In genomic region chr3:88591950-88592731, GRCm38 (mm10) we compare ENCODE assay signal across 8 mouse cellular contexts. TPM values are rescaled to one million over a fixed set of nuclear protein-coding genes. Genes with fewer than 3 reads are reported as not detected.
DNase-seq lines count a peak whose midpoint lies in the region; ATAC-seq lines count a peak whose summit lies in the region.

No protein-coding gene starts in this region.

- no peak for ATAC-seq in hindbrain, embryonic 13.5 days (ENCODE audit: low FRiP score)
- ATAC-seq in liver, embryonic 12.5 days = peak; percentile 60; the same call in 1 of the 2 replicates
- ATAC-seq in neural tube, embryonic 13.5 days (ENCODE audit: low read depth) = peak; percentile 61

- no peaks in the 10 kb centered on the region for H3K27me3 ChIP-seq in hindbrain, embryonic 13.5 days
- no peaks in the 10 kb centered on the region for H3K27me3 ChIP-seq in liver, embryonic 12.5 days (replicated peaks)
- no peaks in the 10 kb centered on the region for H3K27me3 ChIP-seq in neural tube, embryonic 13.5 days

- peaks cover 30% of the 10 kb centered on the region for H3K36me3 ChIP-seq in hindbrain, embryonic 13.5 days
- H3K36me3 ChIP-seq in liver, embryonic 12.5 days = peaks cover 18% of the 10 kb centered on the region
- H3K36me3 ChIP-seq in neural tube, embryonic 13.5 days = peaks cover 18% of the 10 kb centered on the region

- H3K9ac ChIP-seq in hindbrain, embryonic 13.5 days = peak overlapping the region; percentile 26; the same call in 1 of the 2 replicates
- H3K9ac ChIP-seq in liver, embryonic 12.5 days = no peak overlapping the region
- peak overlapping the region; percentile 31; the same call in 1 of the 2 replicates for H3K9ac ChIP-seq in neural tube, embryonic 13.5 days

- intact Hi-C loops in left cerebral cortex, postnatal 25 days (cut with DNase I) = loop anchor here (2.0 kb wide), 1 partner anchor 147 kb away; no protein-coding TSS in a partner anchor
- intact Hi-C loops in left cerebral cortex, postnatal 36 days (cut with DNase I) = loop anchor here (5.0 kb wide), 1 partner anchor 145 kb away; no protein-coding TSS in a partner anchor

- H3K4me1 ChIP-seq in hindbrain, embryonic 13.5 days (replicated peaks) = no peaks in the 10 kb centered on the region; the same call in 1 of the 2 replicates
- H3K4me1 ChIP-seq in liver, embryonic 12.5 days = peaks cover 27% of the 10 kb centered on the region
- peaks cover 7% of the 10 kb centered on the region for H3K4me1 ChIP-seq in neural tube, embryonic 13.5 days (replicated peaks)

- no peak overlapping the region for H3K27ac ChIP-seq in hindbrain, embryonic 13.5 days
- H3K27ac ChIP-seq in liver, embryonic 12.5 days = 0 out of 2 replicates have a peak overlapping the region, but pooled peaks have one; percentile 21
- H3K27ac ChIP-seq in neural tube, embryonic 13.5 days (replicated peaks) = no peak overlapping the region

- H3K4me2 ChIP-seq in hindbrain, embryonic 13.5 days = no peak overlapping the region
- peak overlapping the region; percentile 41 for H3K4me2 ChIP-seq in liver, embryonic 12.5 days
- 0 out of 2 replicates have a peak overlapping the region, but pooled peaks have one; percentile 3 for H3K4me2 ChIP-seq in neural tube, embryonic 13.5 days

- WGBS in hindbrain, embryonic 13.5 days = 35% methylated on average over 9 of the region's 9 CpGs
- WGBS in liver, embryonic 12.5 days (ENCODE audit: insufficient replicate concordance) = 35% methylated on average over 9 of the region's 9 CpGs
- WGBS in neural tube, embryonic 13.5 days = 33% methylated on average over 9 of the region's 9 CpGs

- DNase-seq in left cerebral cortex, postnatal 25 days (ENCODE audit: low spot score in 2 of 2) = peak; percentile 40 to 55
- DNase-seq in left cerebral cortex, postnatal 36 days (ENCODE audit: low spot score in 2 of 2) = no peak
- DNase-seq in Muller cell, postnatal 12 days (ENCODE audit: inconsistent ontology term) = peak; percentile 69
- peak; percentile 74 for DNase-seq in embryo, embryonic 9.5 days (ENCODE audit: extremely low spot score)
- no peak for DNase-seq in right cerebral cortex, postnatal 4 days

- H3K9me3 ChIP-seq in hindbrain, embryonic 13.5 days = no peaks in the 10 kb centered on the region
- no peaks in the 10 kb centered on the region for H3K9me3 ChIP-seq in liver, embryonic 12.5 days (replicated peaks)
- H3K9me3 ChIP-seq in neural tube, embryonic 13.5 days = no peaks in the 10 kb centered on the region

- no peak overlapping the region for H3K4me3 ChIP-seq in hindbrain, embryonic 13.5 days
- no peak overlapping the region for H3K4me3 ChIP-seq in liver, embryonic 12.5 days
- H3K4me3 ChIP-seq in neural tube, embryonic 13.5 days = no peak overlapping the region

RNA-seq across cellular contexts. Expression of gene Arhgef2, which starts 13.6 kb away (rescaled TPM):
- total RNA-seq in left cerebral cortex, postnatal 25 days (2021) = 100 to 1,000 TPM; 245 to 246 TPM
- total RNA-seq in left cerebral cortex, postnatal 36 days (2021) = 100 to 1,000 TPM; 250 to 281 TPM
- polyA plus RNA-seq in hindbrain, embryonic 13.5 days (2015; fragmentation: Nextera tagmentation; extraction: Ambion mirVana) = 160 and 165 TPM in 2 replicates
- 30.5 and 33.0 TPM in 2 replicates for polyA plus RNA-seq in liver, embryonic 12.5 days (2016; fragmentation: Nextera tagmentation; extraction: Ambion mirVana)
- polyA plus RNA-seq in neural tube, embryonic 13.5 days (2015; fragmentation: Nextera tagmentation; extraction: Ambion mirVana) = 146 and 157 TPM in 2 replicates

RNA-seq across cellular contexts. Expression of gene Ssr2, which starts 16.5 kb away (rescaled TPM):
- total RNA-seq in left cerebral cortex, postnatal 25 days (2021) = 100 to 1,000 TPM in 1 of 2 experiments, 10 to 100 TPM in 1; 97.7 to 106 TPM
- total RNA-seq in left cerebral cortex, postnatal 36 days (2021) = 10 to 100 TPM; 90.4 to 94.5 TPM
- polyA plus RNA-seq in hindbrain, embryonic 13.5 days (2015; fragmentation: Nextera tagmentation; extraction: Ambion mirVana) = 154 and 163 TPM in 2 replicates
- 172 and 177 TPM in 2 replicates for polyA plus RNA-seq in liver, embryonic 12.5 days (2016; fragmentation: Nextera tagmentation; extraction: Ambion mirVana)
- polyA plus RNA-seq in neural tube, embryonic 13.5 days (2015; fragmentation: Nextera tagmentation; extraction: Ambion mirVana) = 157 and 164 TPM in 2 replicates

RNA-seq across cellular contexts. Expression of gene Ubqln4, which starts 38.6 kb away (rescaled TPM):
- 100 to 1,000 TPM; 128 to 129 TPM for total RNA-seq in left cerebral cortex, postnatal 25 days (2021)
- total RNA-seq in left cerebral cortex, postnatal 36 days (2021) = 100 to 1,000 TPM; 129 to 137 TPM
- 36.7 and 38.3 TPM in 2 replicates for polyA plus RNA-seq in hindbrain, embryonic 13.5 days (2015; fragmentation: Nextera tagmentation; extraction: Ambion mirVana)
- 37.9 and 39.5 TPM in 2 replicates for polyA plus RNA-seq in liver, embryonic 12.5 days (2016; fragmentation: Nextera tagmentation; extraction: Ambion mirVana)
- polyA plus RNA-seq in neural tube, embryonic 13.5 days (2015; fragmentation: Nextera tagmentation; extraction: Ambion mirVana) = 38.4 and 40.6 TPM in 2 replicates

RNA-seq across cellular contexts. Expression of gene Lamtor2, which starts 39.3 kb away (rescaled TPM):
- total RNA-seq in left cerebral cortex, postnatal 25 days (2021) = 10 to 100 TPM; 96.9 to 99.5 TPM
- 100 to 1,000 TPM; 103 to 106 TPM for total RNA-seq in left cerebral cortex, postnatal 36 days (2021)
- 179 and 182 TPM in 2 replicates for polyA plus RNA-seq in hindbrain, embryonic 13.5 days (2015; fragmentation: Nextera tagmentation; extraction: Ambion mirVana)
- polyA plus RNA-seq in liver, embryonic 12.5 days (2016; fragmentation: Nextera tagmentation; extraction: Ambion mirVana) = 101 and 102 TPM in 2 replicates
- polyA plus RNA-seq in neural tube, embryonic 13.5 days (2015; fragmentation: Nextera tagmentation; extraction: Ambion mirVana) = 161 and 170 TPM in 2 replicates

RNA-seq across cellular contexts. Expression of gene Rab25, which starts 44.0 kb away (rescaled TPM):
- total RNA-seq in left cerebral cortex, postnatal 25 days (2021) = not detected
- not detected for total RNA-seq in left cerebral cortex, postnatal 36 days (2021)
- polyA plus RNA-seq in hindbrain, embryonic 13.5 days (2015; fragmentation: Nextera tagmentation; extraction: Ambion mirVana) = not detected in 2 replicates
- 0.70 TPM in 1 of 2 replicates, not detected in the other for polyA plus RNA-seq in liver, embryonic 12.5 days (2016; fragmentation: Nextera tagmentation; extraction: Ambion mirVana)
- polyA plus RNA-seq in neural tube, embryonic 13.5 days (2015; fragmentation: Nextera tagmentation; extraction: Ambion mirVana) = not detected in 2 replicates

Comparison
In these comparisons a context has a peak if more than half of its experiments do, and no peak if none do; other contexts are left out.
1. DNase-seq: peak in left cerebral cortex, postnatal 25 days (2 of 2), Muller cell, postnatal 12 days (single experiment) and embryo, embryonic 9.5 days (single experiment); none in left cerebral cortex, postnatal 36 days (0 of 2) and right cerebral cortex, postnatal 4 days (single experiment).